Mouse (Mus musculus) cortical plate, adult 2 months (tissue): ENCODE results near the gene Plpp4.

Source experiments
- CTCF ChIP-seq: fragments of 200-500 bp; IDR thresholded peaks from 2 replicates; pipeline ENCODE4 v1.5.1; 2011; ENCODE audit warnings: mild to moderate bottlenecking, control low read depth, low read length; ENCODE audit not compliant: insufficient read depth; ENCODE audit errors: extremely low read depth
- POLR2A ChIP-seq: fragments of 200-500 bp; IDR thresholded peaks from 2 replicates; pipeline ENCODE4 v1.6.1; 2011; ENCODE audit warnings: mild to moderate bottlenecking, low read length, control low read depth; ENCODE audit not compliant: insufficient read depth; ENCODE audit errors: extremely low read depth

- TF ChIP-seq POLR2A (no peak), CTCF (peak; percentile 26; the same call in 1 of the 2 replicates)
These were observed 128.3 kb downstream of the Plpp4 start for GRCm38 (mm10) chr7:129385149-129385548.
